Mouse (Mus musculus) adrenal gland, postnatal 14 days (tissue): ENCODE data around the gene Tex46. TPM values are rescaled to one million over a fixed set of nuclear protein-coding genes. Genes with fewer than 3 reads are reported as not detected.

Experiments
- DNase-seq: peaks from one replicate; pipeline ENCODE4 v3.0.0; 2021; ENCODE audit warnings: mixed read lengths
- microRNA-seq, 2 experiments: library from miRNA; unstranded; fragments of <30 nt; microRNA quantifications; one replicate each; pipeline ENCODE4 v1.2.0; 2021
- total RNA-seq: library from RNA; stranded (reverse); gene quantifications from 2 replicates; pipeline ENCODE4 v1.2.3, GENCODE M21; 2021

Tex46 gene
- total RNA-seq, 1 experiment from 2014 or later = not detected

- peak; percentile 76 for DNase-seq
Measured at GRCm38 (mm10) chr4:136631237-136631994, 21.2 kb downstream of the Tex46 start.

DNA sequence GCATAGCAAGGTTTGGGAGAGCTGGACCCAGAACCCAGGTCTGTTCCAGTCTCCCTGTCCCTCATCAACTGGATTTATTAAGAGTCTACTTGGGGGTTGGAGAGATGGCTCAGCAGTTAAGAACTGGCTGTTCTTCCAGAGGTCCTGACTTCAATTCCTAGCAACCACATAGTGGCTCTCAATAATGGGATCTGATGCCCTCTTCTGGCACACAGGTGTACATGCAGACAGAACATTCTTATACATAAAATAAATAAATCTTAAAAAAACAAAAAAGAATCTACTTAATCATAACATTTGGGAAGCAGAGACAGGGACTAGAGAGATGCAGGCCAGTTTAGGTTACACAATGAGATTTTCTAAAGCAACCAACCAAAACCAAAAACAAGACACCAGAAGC is 25.8 kb downstream of the Tex46 start:
- DNase-seq = no peak

DNA sequence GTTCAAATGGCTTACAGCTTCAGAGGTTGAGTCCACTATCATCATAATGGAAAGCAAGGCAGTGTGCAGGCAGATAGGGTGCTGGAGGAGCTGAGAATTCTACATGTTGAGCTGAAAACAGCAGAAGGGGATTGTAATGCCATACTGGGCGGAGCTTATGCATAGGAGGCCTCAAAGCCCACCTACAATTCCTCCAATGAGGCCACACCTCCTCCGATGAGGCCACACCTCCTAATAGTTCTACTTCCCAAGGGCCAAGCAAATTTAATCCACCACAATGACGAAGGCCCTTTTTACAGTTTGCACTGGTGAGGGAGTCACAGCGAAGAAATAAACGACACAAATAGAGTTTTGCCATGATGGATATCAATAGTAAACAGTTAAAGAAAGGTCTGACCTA is 26.3 kb downstream of the Tex46 start:
- no peak for DNase-seq

GRCm38 (mm10) chr4:136636983-136637562 is 26.8 kb downstream of the Tex46 start:
- DNase-seq = no peak

DNA sequence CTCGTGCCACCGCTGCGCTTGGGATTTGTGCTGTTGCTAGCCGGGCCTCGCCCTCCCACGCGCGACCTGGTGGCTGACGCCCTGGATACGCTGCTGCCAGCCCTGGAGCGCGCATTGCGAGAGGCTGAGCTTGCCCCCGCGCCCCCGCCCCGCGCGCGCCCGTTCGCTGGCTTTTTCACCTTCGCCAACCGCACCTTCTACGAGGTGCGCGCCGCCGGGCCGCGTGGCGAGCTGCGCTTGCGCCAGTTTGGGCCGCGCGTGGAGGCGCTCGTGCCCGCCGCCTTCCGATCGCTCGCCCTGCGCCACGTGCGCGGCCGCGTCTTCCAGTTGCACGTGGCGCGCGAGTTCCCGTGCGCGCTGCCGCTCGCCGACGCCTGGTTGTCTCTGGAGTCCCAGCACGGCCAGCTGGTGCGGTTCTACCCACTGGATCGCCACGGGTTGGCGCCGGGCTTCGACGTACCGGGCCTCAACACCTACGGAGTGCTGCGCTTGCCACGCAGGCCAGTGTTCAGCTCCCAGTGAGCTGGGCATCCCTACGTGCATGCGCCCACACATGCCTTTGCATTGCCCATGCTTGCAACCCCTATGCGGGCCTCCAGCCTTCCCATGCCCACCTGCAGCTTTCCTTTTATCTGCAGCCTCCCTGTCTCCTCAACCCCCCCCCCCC is 27.5 kb downstream of the Tex46 start:
- DNase-seq = peak; percentile 53

DNA sequence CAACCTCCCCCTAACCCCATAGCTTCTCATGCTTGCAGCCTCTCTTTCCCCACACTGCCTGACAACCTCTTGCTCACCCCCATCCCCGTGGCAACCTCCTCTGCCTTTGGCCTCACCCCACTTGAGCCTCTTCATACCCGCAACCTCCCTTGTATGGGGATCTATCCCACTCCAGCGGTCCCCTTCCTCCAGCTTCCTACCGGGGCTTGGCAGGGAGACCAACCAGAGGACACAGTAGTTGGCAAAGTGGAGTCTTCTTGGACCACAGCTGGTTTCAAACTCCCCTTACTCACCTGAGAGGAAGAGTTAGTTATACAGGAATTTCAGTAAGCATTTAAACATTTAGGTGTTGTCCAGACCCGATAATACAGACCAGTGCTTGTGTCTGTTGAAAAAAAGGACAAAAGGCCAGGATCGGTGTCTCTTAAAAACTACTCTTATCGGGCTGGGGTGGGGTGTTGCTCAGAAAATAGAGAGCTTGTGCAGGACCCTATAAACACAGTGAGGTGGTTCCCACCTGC is 28.1 kb downstream of the Tex46 start:
- DNase-seq = no peak

GRCm38 (mm10) chr4:136638890-136639289 is 28.7 kb downstream of the Tex46 start:
- no peak for DNase-seq

DNA sequence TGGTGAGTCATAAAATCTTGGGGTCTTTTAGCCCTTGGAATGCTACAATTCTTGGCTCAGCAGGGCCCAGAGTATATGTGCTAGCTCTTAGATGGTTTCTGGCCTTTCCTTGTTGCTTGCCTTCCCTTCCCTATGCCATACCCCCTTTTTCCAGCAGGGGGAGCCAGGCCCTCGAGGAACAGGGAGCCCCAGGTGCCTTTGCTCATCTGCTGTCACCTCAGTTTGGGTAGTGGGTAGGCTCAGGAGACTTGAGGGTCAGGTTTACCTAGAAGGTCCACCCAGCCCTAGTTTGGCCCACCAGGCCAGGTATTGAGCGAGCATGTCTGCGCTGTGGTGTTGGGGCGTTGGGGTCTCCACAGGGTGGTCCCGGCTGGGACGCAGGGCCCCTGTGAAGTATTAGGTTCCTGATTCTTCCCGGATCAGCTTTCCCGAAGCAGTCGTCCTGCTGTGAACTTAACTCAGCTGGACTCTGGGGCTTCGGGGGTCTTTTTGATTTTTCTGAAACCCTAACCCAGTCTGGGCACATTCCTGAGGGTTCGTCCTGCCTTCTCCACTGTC is 38.8 kb downstream of the Tex46 start:
- DNase-seq = peak; percentile 91

- DNase-seq = no peak
Measured at GRCm38 (mm10) chr4:136649480-136650196, 39.4 kb downstream of the Tex46 start.

DNA sequence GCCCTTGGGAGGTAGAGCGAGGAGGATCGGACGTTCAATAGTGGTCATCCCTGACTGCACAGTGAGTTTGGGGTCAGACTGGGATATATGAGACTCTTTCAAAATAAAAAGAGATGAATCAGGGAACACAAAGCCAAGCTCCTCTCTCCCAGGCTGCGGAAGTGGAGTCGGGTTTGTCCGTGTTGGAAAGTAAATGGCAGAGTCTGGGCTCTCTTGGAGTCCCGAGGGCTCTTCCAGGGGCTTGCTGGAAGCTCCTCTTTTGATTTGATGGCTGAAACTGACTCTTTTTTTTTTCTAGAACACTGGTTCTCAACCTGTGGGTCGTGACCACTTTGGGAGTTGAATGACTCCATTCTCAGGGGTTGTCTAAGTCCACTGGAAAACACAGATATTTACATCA is 40.0 kb downstream of the Tex46 start:
- no peak for DNase-seq

GRCm38 (mm10) chr4:136651357-136651811 is 41.1 kb downstream of the Tex46 start:
- DNase-seq = peak; percentile 50

GRCm38 (mm10) chr4:136651882-136652527 is 41.8 kb downstream of the Tex46 start:
- no peak for DNase-seq

GRCm38 (mm10) chr4:136652528-136652910 is 42.3 kb downstream of the Tex46 start:
- no peak for DNase-seq

DNA sequence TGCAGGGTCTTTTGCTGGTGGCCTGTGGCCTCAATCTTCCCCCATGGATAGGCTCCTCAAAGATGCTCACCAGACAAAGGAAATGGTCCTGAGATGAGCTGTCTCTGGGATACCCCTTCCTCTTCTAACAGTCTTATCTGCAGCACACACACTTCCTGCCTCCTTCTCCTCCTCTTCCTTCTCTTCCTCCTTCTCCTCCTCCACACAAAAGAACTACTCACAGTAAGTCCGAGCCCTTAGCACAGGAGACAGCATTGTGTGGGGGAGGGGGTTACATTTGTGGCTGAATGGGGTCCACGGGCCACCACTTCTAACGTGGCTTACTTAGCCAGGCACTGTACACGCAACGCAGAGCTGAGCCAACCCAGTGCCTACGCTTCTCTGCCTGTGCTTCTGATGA is 42.8 kb downstream of the Tex46 start:
- no peak for DNase-seq

DNA sequence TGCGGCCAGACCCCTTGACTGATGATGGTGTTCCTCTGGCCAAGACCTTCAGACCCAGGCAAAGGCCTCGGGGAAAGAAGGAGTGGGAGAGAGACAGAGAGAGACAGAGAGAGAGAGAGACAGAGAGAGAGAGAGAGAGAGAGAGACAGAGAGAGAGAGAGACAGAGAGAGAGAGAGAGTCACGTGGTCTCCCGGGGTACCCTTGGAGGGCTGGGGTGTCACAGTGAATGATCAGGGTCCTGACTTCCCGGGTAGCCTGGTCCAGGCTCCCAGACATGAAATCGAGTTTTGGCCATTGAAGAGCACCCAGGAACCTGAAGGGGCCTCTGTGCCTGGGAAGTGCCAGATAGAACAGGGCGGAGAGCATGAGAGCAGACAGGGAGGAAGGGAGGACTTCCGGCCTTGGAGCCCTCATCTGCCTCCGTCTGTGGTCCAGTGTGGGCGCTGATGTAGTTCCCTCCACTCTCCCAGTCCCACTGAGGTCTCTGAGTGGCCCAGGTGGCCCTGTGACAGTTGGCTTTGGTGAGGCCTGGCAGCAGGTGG is 43.5 kb downstream of the Tex46 start:
- DNase-seq = no peak

DNA sequence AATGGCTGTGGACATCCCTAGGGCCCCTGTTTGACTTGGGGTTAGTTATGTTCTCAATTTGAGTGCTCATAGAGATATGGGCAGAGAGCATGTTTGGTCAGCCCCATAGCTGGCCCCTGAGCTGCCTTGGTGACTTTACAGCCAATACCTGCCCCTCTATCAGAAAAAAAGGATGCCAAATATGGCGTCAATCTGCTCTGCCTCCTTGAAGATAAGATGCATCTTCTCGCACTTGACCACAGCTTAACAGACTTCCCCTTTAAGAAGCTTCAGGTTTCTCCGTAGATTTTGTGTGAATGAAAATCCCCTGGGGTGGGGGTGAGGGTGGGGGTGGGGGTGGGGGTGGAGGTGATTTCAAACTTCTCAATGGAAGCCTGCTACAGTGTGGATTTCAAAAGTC is 47.7 kb downstream of the Tex46 start:
- no peak for DNase-seq

Small RNAs within 50 kb of the gene (microRNA-seq; reads per million reads assigned to microRNA genes)
- 0 reads per million in 2 experiments for gene Gm22180

Other genes starting within 250 kb of the Tex46 start
- gene Htr1d, start 186.9 kb upstream of the Tex46 start, total RNA-seq = 0.15 TPM in 1 of 2 replicates, not detected in the other
- 0.56 and 0.70 TPM in 2 replicates for gene 6030445D17Rik, start 148.2 kb upstream of the Tex46 start, total RNA-seq
- 34.4 and 34.6 TPM in 2 replicates for gene Luzp1, start 140.7 kb upstream of the Tex46 start, total RNA-seq
- gene Kdm1a, start 7.7 kb upstream of the Tex46 start, total RNA-seq = 40.7 and 47.9 TPM in 2 replicates
- not detected in 2 replicates for gene Lactbl1, start 12.2 kb downstream of the Tex46 start, total RNA-seq
- 10.3 and 11.3 TPM in 2 replicates for gene Ephb2, start 225.6 kb downstream of the Tex46 start, total RNA-seq